Mouse (Mus musculus): ENCODE data around the gene Hspa5.

DNA sequence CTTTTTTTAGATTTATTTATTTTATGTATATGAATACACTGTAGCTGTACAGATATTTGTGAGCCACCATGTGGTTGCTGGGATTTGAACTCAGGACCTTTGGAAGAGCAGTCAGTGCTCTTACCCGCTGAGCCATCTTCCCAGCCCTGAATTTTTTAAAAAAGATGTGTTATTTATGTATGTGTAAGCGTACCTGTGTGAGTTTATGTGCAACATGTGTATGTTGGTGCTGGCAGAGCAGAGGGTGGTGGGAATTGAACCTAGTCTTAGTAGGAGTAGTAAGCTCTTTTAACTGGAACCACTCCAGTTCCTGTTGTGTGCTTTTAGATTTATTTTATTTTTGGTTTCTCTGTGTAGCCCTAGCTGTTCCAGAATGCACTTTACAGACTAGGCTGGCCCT, 32.4 kb downstream of the Hspa5 start:
- no peak for TF ChIP-seq CTCF (IDR thresholded peaks at IDR 0.05; ENCODE audit: control insufficient read depth, insufficient read depth, insufficient replicate concordance, low read depth, low read length)
- TF ChIP-seq POLR2A (IDR thresholded peaks at IDR 0.05; ENCODE audit: control insufficient read depth, low read depth, low read length), result no peak
